Mouse (Mus musculus): Measurements from ENCODE around the gene Fam131a. TPM values are rescaled to one million over a fixed set of nuclear protein-coding genes. Genes with fewer than 3 reads are reported as not detected.

The Fam131a gene
- polyA plus RNA-seq, 1 experiment from 2014 or later: 7.2 TPM

GRCm38 (mm10) chr16:20717978-20718670 is 25.1 kb downstream of the Fam131a start:
- peak overlapping the region; percentile 98 for H3K27ac ChIP-seq
- peak overlapping the region; percentile 70 for H3K4me3 ChIP-seq
- no peaks in the 10 kb centered on the region for H3K27me3 ChIP-seq
- peaks cover 33% of the 10 kb centered on the region for H3K36me3 ChIP-seq
- H3K4me2 ChIP-seq: peak overlapping the region; percentile 90
- peaks cover 34% of the 10 kb centered on the region for H3K4me1 ChIP-seq
- ATAC-seq (ENCODE audit: insufficient number of reproducible peaks, insufficient read depth, low FRiP score, low TSS enrichment, low read depth): peak; percentile 18; the same call in 1 of the 2 replicates
- H3K9ac ChIP-seq: peak overlapping the region; percentile 88
- H3K9me3 ChIP-seq: no peaks in the 10 kb centered on the region
- WGBS: under 1% methylated on average over 18 of the region's 18 CpGs

- H3K36me3 ChIP-seq: peaks cover 28% of the 10 kb centered on the region
- H3K27me3 ChIP-seq: no peaks in the 10 kb centered on the region
- H3K4me3 ChIP-seq: no peak overlapping the region
- no peak overlapping the region for H3K27ac ChIP-seq
- H3K9ac ChIP-seq: no peak overlapping the region
- ATAC-seq (ENCODE audit: insufficient number of reproducible peaks, insufficient read depth, low FRiP score, low TSS enrichment, low read depth): no peak
- H3K9me3 ChIP-seq: no peaks in the 10 kb centered on the region
- H3K4me1 ChIP-seq: peaks cover 10% of the 10 kb centered on the region
- 90% methylated on average over 10 of the region's 10 CpGs for WGBS
- no peak overlapping the region for H3K4me2 ChIP-seq
Measured at GRCm38 (mm10) chr16:20721808-20722207, 28.8 kb downstream of the Fam131a start.

- H3K27ac ChIP-seq: no peak overlapping the region
- peaks cover 6% of the 10 kb centered on the region for H3K4me1 ChIP-seq
- H3K9ac ChIP-seq: no peak overlapping the region
- WGBS: 59% methylated on average over 4 of the region's 4 CpGs
- no peak overlapping the region for H3K4me2 ChIP-seq
- no peaks in the 10 kb centered on the region for H3K9me3 ChIP-seq
- no peak for ATAC-seq (ENCODE audit: insufficient number of reproducible peaks, insufficient read depth, low FRiP score, low TSS enrichment, low read depth)
- H3K36me3 ChIP-seq: peaks cover 28% of the 10 kb centered on the region
- H3K27me3 ChIP-seq: no peaks in the 10 kb centered on the region
- no peak overlapping the region for H3K4me3 ChIP-seq
Measured at GRCm38 (mm10) chr16:20722736-20723135, 29.7 kb downstream of the Fam131a start.

DNA sequence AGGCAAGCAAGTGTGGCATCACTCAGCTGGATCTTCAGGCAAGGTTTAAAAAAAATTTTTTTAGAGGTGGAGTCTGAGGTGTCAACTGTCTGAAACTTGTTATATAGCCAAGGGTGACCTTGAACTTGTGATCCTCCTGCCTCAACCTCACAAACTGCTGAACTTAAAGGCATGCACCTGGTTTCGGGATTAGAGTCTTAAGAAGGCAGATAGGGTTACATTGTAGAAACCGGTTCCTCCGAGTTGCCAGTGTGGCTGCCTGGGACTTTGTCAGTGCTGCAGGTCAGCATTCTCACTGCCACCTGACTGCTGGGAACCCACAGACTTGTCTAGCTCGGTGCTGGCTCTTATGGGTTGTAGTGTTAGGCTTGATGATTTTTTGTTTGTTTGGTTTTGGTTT is 30.2 kb downstream of the Fam131a start:
- H3K9me3 ChIP-seq: no peaks in the 10 kb centered on the region
- 26% methylated on average over 4 of the region's 4 CpGs for WGBS
- no peak overlapping the region for H3K4me2 ChIP-seq

DNA sequence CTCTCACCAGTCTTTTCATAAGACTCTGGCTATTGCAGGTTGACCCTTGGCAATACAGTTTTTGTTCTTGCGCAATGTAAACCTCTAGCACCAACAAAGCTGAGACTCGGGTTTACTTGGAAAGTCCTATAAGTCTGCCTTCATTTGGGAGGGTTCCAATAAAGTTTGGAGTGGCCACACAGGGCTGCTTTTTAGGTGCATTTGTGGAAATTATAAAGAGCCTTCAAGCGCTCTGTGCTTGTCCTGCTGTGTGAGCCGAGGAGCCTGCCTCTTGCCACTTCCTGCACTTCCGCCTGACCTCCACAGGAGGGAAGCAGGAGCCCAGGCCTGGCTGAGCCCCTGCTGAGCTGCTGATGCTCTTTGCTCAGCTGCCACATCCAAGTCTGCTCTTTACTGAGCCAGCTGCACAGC is 31.3 kb downstream of the Fam131a start:
- no peak for ATAC-seq (ENCODE audit: insufficient number of reproducible peaks, insufficient read depth, low FRiP score, low TSS enrichment, low read depth)
- Histone ChIP-seq H3K4me1 (no peaks in the 10 kb centered on the region), H3K36me3 (peaks cover 28% of the 10 kb centered on the region), H3K4me2 (no peak overlapping the region), H3K9me3 (no peaks in the 10 kb centered on the region), H3K27ac (no peak overlapping the region), H3K9ac (0 out of 2 replicates have a peak overlapping the region, but pooled peaks have one; percentile 6), H3K4me3 (no peak overlapping the region), H3K27me3 (no peaks in the 10 kb centered on the region)
- WGBS: 39% methylated on average over 5 of the region's 5 CpGs

More for the DNA sequence above, 30.2 kb downstream of the Fam131a start:
- ATAC-seq (ENCODE audit: insufficient number of reproducible peaks, insufficient read depth, low FRiP score, low TSS enrichment, low read depth): no peak
- Histone ChIP-seq H3K9ac (no peak overlapping the region), H3K27ac (no peak overlapping the region), H3K36me3 (peaks cover 28% of the 10 kb centered on the region), H3K4me1 (peaks cover 6% of the 10 kb centered on the region), H3K4me3 (no peak overlapping the region), H3K27me3 (no peaks in the 10 kb centered on the region)

- Histone ChIP-seq H3K27ac (no peak overlapping the region), H3K9me3 (no peaks in the 10 kb centered on the region), H3K4me1 (no peaks in the 10 kb centered on the region), H3K27me3 (no peaks in the 10 kb centered on the region), H3K4me2 (no peak overlapping the region), H3K9ac (no peak overlapping the region), H3K36me3 (peaks cover 21% of the 10 kb centered on the region), H3K4me3 (no peak overlapping the region)
- no peak for ATAC-seq (ENCODE audit: insufficient number of reproducible peaks, insufficient read depth, low FRiP score, low TSS enrichment, low read depth)
- 77% methylated on average over 7 of the region's 7 CpGs for WGBS
Measured at GRCm38 (mm10) chr16:20725321-20725720, 32.3 kb downstream of the Fam131a start.

DNA sequence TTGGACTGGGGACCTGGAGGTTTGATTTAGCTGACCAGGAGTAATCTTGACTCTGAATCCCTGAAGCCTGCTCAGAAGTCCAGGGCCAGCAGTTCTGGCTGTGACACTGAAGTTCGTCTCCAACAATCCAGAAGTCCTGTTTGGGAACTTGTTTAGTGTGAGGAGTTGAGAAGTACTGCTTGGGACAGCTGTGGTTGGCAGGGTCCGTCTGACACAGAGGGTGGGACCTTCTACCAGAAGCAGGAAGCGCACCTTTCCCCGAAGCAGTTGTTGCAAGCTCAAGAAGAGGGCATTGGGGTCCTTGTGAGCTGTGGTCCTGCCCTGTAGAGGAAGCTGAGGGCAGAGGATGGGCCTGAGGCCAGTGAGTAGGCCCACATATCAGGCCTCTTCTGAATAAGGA is 32.7 kb downstream of the Fam131a start:
- 74% methylated on average over 4 of the region's 4 CpGs for WGBS
- Histone ChIP-seq H3K4me1 (no peaks in the 10 kb centered on the region), H3K4me2 (no peak overlapping the region), H3K27me3 (no peaks in the 10 kb centered on the region), H3K36me3 (peaks cover 17% of the 10 kb centered on the region), H3K9ac (no peak overlapping the region), H3K27ac (no peak overlapping the region), H3K4me3 (no peak overlapping the region), H3K9me3 (no peaks in the 10 kb centered on the region)
- no peak for ATAC-seq (ENCODE audit: insufficient number of reproducible peaks, insufficient read depth, low FRiP score, low TSS enrichment, low read depth)

- Histone ChIP-seq H3K4me2 (no peak overlapping the region), H3K9me3 (no peaks in the 10 kb centered on the region), H3K9ac (no peak overlapping the region), H3K27me3 (no peaks in the 10 kb centered on the region), H3K4me3 (no peak overlapping the region), H3K27ac (no peak overlapping the region), H3K4me1 (no peaks in the 10 kb centered on the region), H3K36me3 (peaks cover 12% of the 10 kb centered on the region)
- 66% methylated on average over 1 of the region's 1 CpGs for WGBS
- ATAC-seq (ENCODE audit: insufficient number of reproducible peaks, insufficient read depth, low FRiP score, low TSS enrichment, low read depth): no peak
Measured at GRCm38 (mm10) chr16:20726384-20726783, 33.3 kb downstream of the Fam131a start.

DNA sequence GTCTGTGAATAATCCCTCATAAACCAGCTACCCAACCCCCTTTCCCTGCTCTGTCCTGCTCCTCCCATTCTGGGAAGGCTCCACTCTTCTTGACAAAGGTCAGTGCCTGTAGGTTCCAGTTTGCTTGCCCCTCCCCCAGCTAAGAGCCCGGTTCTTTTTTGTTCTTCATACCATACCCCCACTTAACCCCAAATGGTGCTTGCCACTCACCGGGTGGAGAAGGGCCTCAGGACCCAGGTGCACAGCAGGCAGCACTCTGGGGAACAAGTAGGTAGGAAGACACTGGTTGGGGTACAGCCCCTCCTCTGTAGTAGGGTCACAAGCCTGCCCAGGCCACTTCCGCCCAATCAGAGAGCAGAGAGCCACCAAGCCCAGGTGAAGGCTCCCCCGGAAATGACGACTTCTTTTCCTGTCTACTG is 37.3 kb downstream of the Fam131a start:
- H3K4me1 ChIP-seq: peaks cover 24% of the 10 kb centered on the region
- H3K9ac ChIP-seq: no peak overlapping the region
- 37% methylated on average over 5 of the region's 5 CpGs for WGBS
- no peak for ATAC-seq (ENCODE audit: insufficient number of reproducible peaks, insufficient read depth, low FRiP score, low TSS enrichment, low read depth)
- H3K27ac ChIP-seq: no peak overlapping the region
- no peaks in the 10 kb centered on the region for H3K9me3 ChIP-seq
- H3K4me3 ChIP-seq: no peak overlapping the region
- H3K36me3 ChIP-seq: no peaks in the 10 kb centered on the region
- peaks cover 21% of the 10 kb centered on the region for H3K27me3 ChIP-seq
- no peak overlapping the region for H3K4me2 ChIP-seq

DNA sequence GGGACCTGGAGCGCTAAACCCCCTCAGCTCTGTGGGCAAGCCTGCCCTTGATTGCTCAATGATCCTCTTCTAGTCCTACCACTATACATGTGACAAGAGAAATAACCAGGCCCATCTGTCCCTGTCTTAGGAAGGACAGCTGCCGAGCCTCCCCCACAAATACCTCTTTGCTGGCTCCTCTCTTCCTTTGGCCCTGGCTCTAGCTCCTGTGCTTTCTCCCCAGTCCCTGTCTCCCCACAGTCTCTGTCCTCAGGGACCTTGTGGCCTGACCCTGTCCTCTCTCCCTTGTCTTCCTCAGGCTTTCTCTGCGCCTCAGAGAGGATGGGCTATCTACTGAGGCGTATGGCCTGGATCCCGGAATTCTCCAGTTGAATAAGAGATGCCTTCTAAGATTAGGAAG is 38.6 kb downstream of the Fam131a start:
- WGBS: 61% methylated on average over 5 of the region's 5 CpGs
- Histone ChIP-seq H3K4me1 (peaks cover 24% of the 10 kb centered on the region), H3K36me3 (no peaks in the 10 kb centered on the region), H3K4me3 (no peak overlapping the region), H3K9ac (no peak overlapping the region), H3K9me3 (no peaks in the 10 kb centered on the region), H3K27ac (peak overlapping the region; percentile 84; the same call in 1 of the 2 replicates), H3K4me2 (peak overlapping the region; percentile 98; the same call in 1 of the 2 replicates), H3K27me3 (peaks cover 32% of the 10 kb centered on the region)
- ATAC-seq (ENCODE audit: insufficient number of reproducible peaks, insufficient read depth, low FRiP score, low TSS enrichment, low read depth): no peak

GRCm38 (mm10) chr16:20732251-20732924 is 39.3 kb downstream of the Fam131a start:
- ATAC-seq (ENCODE audit: insufficient number of reproducible peaks, insufficient read depth, low FRiP score, low TSS enrichment, low read depth): peak; percentile 33; the same call in 1 of the 2 replicates
- H3K27me3 ChIP-seq: peaks cover 38% of the 10 kb centered on the region
- H3K4me1 ChIP-seq: peaks cover 24% of the 10 kb centered on the region
- WGBS: under 1% methylated on average over 29 of the region's 30 CpGs
- H3K4me3 ChIP-seq: peak overlapping the region; percentile 68
- H3K4me2 ChIP-seq: peak overlapping the region; percentile 98
- H3K36me3 ChIP-seq: no peaks in the 10 kb centered on the region
- no peaks in the 10 kb centered on the region for H3K9me3 ChIP-seq
- H3K27ac ChIP-seq: peak overlapping the region; percentile 84
- peak overlapping the region; percentile 88 for H3K9ac ChIP-seq

All from embryonic facial prominence, embryonic 13.5 days (tissue).